Mouse (Mus musculus): ENCODE results near the gene Sp1.

DNA sequence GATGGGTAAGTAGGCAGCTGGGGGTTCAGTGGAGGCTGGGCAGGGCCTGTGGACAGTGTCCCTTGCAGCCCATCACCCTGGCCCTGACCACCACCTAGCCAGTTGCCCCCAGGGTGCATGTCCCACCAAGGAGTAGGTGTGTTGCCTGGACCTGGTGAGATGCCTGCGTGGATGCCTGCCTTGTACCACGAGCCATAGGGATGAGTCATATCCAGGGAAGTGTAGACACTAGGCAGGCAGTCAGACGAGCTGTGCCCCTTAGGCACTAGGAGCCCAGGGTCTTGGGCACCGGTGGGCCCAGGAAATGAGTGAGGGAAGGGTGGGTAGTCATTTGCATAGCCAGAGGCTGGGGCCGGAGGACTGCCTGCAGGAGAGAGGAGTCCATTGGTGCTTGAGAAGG, 47.1 kb upstream of the Sp1 start:
- no peak for TF ChIP-seq CTCF (IDR thresholded peaks at IDR 0.05; ENCODE audit: borderline replicate concordance, extremely low read depth, insufficient read depth, insufficient read length)
- TF ChIP-seq POLR2A (IDR thresholded peaks at IDR 0.05; ENCODE audit: borderline replicate concordance, extremely low read depth, insufficient read depth, insufficient read length, poor library complexity, severe bottlenecking): no peak
